Mouse (Mus musculus): ENCODE results near the gene Zfp182.

Zfp182 gene

DNA sequence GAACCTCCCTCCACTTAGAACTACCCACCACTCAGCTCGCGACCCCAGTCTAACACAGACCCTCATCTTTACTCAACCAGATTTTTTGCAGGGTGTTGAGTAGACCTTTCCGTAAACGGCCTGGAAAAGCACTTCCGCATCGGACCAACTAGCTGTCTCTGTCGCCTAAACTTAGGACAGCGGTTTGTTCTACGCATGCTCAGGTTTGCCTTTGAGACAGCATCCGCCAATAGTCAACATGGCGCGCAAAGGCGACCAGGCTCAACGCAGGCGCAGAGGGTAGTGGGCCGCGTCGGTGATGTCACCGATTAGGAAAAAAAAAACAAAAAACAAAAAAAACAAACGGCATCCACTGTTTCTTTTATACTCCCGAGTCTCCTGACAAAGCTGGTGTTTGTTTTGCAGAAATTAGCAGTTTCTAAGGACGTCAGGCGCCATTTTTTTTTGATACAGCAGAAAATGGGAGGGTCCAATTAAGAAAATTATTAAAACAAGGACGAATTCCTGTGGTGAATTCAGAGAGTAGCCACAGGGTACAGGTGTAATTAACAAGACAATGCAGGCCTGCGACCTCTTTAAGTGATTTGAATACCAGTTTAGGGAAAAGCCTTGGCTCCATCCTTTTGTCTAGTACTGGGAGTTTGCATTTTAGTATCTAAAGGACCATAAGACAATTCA lies at the start of gene Zfp182:
Zfp182 (minus strand) TSS at position 451 of the 678 bp plus-strand sequence.
- peak; percentile 82 for DNase-seq

DNA sequence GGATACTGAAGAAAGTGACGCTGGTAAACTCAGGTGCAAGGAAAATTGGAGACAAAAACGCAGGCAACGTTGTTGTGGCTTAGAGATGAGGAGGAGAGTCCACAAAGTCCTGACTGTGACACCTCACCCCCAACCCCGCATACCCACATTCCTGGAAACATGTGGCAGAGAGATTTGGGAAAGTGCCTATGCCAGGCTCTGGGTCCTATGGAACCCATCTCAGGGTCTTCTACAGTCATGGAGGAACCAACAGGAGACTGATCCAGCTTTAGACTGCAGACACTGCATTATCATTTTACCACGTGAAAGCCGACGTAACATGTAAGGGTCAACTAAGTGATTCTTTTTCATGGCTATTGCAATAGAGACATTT lies 27.7 kb upstream of the Zfp182 start:
- DNase-seq, result no peak

DNA sequence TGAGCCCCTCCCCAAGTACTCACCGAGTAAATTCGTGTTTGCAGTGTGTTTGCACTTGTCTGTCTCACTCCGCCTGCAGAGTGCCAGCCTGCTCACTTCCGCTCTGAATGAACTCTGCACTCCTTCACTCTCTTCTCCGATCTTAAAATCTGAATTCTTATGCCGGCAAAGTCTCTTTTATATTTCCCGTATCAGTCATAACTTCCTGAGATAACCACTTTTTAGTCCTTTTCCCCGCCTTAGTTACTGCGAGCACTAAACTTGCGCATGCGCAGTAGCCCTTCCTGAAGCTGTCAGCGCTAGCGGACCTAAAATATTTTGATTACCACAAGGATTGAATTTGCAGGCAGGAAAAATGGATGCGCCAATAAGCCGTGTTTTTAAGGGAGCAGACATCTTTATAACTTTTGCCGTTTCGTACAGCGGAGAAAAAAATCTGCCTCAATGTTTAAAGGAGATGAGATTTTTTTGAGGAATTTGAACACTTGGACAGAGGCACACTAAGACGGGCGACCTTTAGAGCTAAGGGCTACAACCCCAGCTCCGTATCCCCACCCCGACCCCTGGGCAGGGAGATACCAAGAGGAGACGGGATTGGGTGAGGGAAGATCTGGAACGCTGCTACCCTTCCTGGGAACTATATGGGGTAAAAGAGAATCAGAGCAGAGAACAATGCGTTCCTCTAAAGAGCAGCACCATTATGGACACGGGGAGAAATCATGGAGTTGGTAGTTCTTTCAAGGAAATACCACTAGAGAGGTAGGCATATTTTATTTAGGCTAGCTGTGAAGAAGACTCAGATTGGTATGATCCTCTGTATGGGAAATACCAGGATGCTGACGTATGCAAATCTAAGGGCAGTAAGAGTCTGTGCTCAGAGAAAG lies 27.1 kb upstream of the Zfp182 start, which contains the start of gene Zfp300:
Zfp300 (minus strand) TSS at position 545 of the 884 bp plus-strand sequence.
- DNase-seq, result peak; percentile 81

DNA sequence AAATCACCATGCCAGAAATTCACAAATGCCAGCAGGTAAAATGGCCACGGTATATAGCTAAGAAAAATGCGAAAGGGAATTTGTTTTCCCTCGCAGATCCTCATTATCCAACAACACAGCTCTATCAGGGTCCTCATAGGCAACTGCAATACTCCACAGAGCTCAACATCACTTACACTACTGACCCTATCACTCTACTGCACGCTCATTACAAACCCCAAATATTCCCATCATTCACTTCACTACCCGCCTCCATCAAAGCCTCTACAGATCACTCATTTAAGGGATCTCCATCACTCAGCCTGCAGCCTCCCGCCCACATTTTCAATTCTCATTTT lies 26.5 kb upstream of the Zfp182 start:
- DNase-seq, result no peak

DNA sequence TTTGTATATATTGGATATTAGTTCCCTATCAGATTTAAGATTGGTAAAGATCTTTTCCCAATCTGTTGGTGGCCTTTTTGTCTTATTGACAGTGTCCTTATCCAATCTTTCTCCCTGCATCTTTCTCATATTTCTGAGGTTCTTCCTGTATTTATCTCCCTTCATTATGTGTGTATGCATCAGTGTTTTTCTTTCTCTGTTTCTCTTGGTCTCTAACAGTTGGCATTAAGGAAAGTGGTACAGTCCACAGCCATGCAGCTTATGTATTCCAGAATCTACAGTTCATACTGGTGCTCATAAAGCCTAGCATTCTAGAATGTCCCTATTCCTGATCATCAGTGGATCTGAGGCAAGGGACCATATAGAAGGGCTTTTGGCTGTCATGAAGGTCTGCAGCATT lies 6.0 kb upstream of the Zfp182 start, which contains the start of gene Spaca5:
Spaca5 (plus strand) TSS at position 301 of the 400 bp plus-strand sequence.
- DNase-seq, result no peak

DNA sequence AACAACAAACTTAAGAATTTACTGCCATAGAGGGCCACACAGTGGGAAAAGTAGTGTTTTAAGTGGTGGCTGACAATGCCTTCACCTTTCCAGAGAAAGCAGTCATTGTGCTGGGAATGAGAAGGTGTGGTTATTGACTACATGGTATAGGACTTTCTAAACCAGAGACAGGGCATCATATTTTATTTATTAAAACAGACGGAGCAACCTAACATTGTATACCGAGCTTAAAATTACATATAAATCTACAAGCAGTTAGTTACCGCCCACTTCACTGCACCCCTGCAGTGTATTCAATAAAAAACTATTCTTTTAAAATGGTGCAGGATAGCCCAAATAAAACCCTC lies 401 bp upstream of the Zfp182 start:
- peak; percentile 14 for DNase-seq

DNA sequence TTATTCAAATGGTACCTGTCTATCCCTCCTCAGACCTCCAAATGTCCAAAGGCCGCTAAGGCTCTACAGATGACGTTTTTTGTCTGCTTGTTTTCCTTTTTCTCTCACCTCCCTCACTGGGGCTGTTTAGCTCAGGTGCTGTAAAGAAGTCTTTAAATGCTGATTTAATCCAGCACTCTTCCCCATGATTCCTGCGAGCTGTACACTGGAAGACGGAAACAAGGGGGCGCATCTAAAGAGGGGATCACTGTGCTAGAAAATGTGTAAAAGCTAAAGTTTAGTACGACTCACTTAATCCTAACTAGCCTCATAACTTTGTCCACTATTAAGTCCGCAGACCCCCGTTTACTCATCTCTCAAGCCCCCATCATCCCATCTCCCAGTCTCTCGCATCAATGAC lies 656 bp downstream of the Zfp182 start:
- no peak for DNase-seq

DNA sequence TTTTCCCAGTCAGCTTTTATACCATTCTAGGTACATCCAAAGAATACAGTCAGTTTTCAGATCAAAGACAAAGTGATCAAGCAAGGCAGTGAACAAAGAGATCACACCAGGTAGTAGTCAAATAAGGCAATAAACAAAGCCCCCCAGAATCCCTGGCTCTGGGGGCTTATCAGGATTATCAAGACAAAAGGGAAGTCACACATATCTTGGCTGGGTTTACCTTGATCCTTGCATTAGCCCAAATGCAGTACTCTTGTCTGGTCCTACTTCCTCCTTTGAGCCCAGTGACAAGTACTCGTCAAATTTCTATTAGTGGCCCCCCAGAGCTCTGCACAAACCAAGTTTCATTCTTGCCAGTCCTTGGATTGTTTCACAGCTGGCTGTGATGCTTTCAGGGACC lies 81.2 kb downstream of the Zfp182 start:
- no peak for DNase-seq

All from cerebellum, adult 9-10 months (tissue).